Mouse (Mus musculus): ENCODE results near the gene Gm340. TPM values are rescaled to one million over a fixed set of nuclear protein-coding genes. Genes with fewer than 3 reads are reported as not detected.
A peak's percentile ranks its signal among the peaks of the same experiment; 100 is the strongest.

Gene Gm340
- polyA plus RNA-seq, 1 experiment, result 1.4 TPM

GRCm38 (mm10) chr19:41615606-41616224 is 33.5 kb downstream of the Gm340 start:
- Histone ChIP-seq H3K4me3 (no peak overlapping the region), H3ac (ENCODE audit: control insufficient read depth, insufficient read length) (no peak overlapping the region), H3K4me2 (ENCODE audit: low read depth) (no peak overlapping the region), H3K36me3 (ENCODE audit: control insufficient read depth, insufficient read depth) (no peaks in the 10 kb centered on the region), H3K79me2 (ENCODE audit: control insufficient read depth, insufficient read depth) (no peaks in the 10 kb centered on the region), H3K27me3 (ENCODE audit: control insufficient read depth, insufficient read depth, insufficient read length) (peaks cover 7% of the 10 kb centered on the region)
- TF ChIP-seq CEBPB (IDR thresholded peaks at IDR 0.05; ENCODE audit: insufficient read depth, poor library complexity, severe bottlenecking), result no peak
- TF ChIP-seq MAX (IDR thresholded peaks at IDR 0.05; ENCODE audit: low read depth), result no peak

DNA sequence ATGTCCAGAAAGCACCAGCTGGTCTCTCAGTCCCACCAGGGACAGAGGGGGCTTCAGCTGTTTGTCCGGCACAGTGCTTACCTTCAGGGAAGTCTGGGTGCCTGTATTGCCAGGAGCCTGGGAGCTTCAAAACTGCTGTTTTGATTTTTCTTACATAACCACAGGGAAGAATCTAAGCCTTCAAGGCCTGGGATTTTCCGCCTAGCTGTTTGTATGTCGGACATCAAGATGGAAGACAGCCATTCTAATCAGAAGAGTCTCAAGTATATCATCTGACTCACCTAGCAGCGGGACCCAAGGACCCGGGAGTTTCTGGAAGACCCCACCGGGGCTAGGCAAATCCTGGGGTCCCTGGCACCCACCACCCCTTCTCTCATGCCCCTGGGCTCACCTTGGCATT is 34.1 kb downstream of the Gm340 start:
- TF ChIP-seq E2F4 (IDR thresholded peaks at IDR 0.05; ENCODE audit: insufficient read depth) (no peak), MYOG (IDR thresholded peaks at IDR 0.05; ENCODE audit: control insufficient read depth in 1 of 3, insufficient read depth in 1 of 3, insufficient read length in 2 of 3, low read depth in 2 of 3) (no peak), CEBPB (IDR thresholded peaks at IDR 0.05; ENCODE audit: insufficient read depth, poor library complexity, severe bottlenecking) (no peak), REST (IDR thresholded peaks at IDR 0.05; ENCODE audit: insufficient read depth, insufficient read length) (no peak), POLR2A (IDR thresholded peaks at IDR 0.05; ENCODE audit: insufficient read length, low read depth) (no peak), SRF (IDR thresholded peaks at IDR 0.05; ENCODE audit: control insufficient read depth, insufficient read length, low read depth) (no peak), MAX (IDR thresholded peaks at IDR 0.05; ENCODE audit: low read depth) (no peak), TCF12 (IDR thresholded peaks at IDR 0.05; ENCODE audit: insufficient read depth, poor library complexity, severe bottlenecking) (no peak), POLR2AphosphoS2 (IDR thresholded peaks at IDR 0.05; ENCODE audit: insufficient read length, low read depth) (no peak), TCF3 (IDR thresholded peaks at IDR 0.05; ENCODE audit: insufficient read length, low read depth) (no peak), MYOD1 (IDR thresholded peaks at IDR 0.05; ENCODE audit: control insufficient read depth in 1 of 3, insufficient read length in 2 of 3, low read depth in 2 of 3) (no peak), USF1 (IDR thresholded peaks at IDR 0.05; ENCODE audit: low read depth) (no peak)
- H3K79me2 ChIP-seq (ENCODE audit: control insufficient read depth, insufficient read depth), result no peaks in the 10 kb centered on the region
- H3K4me2 ChIP-seq (ENCODE audit: low read depth), result no peak overlapping the region
- no peaks in the 10 kb centered on the region for H3K36me3 ChIP-seq (ENCODE audit: control insufficient read depth, insufficient read depth)
- peaks cover 7% of the 10 kb centered on the region for H3K27me3 ChIP-seq (ENCODE audit: control insufficient read depth, insufficient read depth, insufficient read length)
- H3K4me3 ChIP-seq, result no peak overlapping the region
- no peak overlapping the region for H3ac ChIP-seq (ENCODE audit: control insufficient read depth, insufficient read length)

- Histone ChIP-seq H3K36me3 (ENCODE audit: control insufficient read depth, insufficient read depth) (no peaks in the 10 kb centered on the region), H3ac (ENCODE audit: control insufficient read depth, insufficient read length) (no peak overlapping the region), H3K4me3 (no peak overlapping the region), H3K79me2 (ENCODE audit: control insufficient read depth, insufficient read depth) (no peaks in the 10 kb centered on the region), H3K27me3 (ENCODE audit: control insufficient read depth, insufficient read depth, insufficient read length) (peaks cover 7% of the 10 kb centered on the region), H3K4me2 (ENCODE audit: low read depth) (no peak overlapping the region)
- TF ChIP-seq POLR2A (IDR thresholded peaks at IDR 0.05; ENCODE audit: insufficient read length, low read depth), result no peak
- TF ChIP-seq E2F4 (IDR thresholded peaks at IDR 0.05; ENCODE audit: insufficient read depth), result no peak
- TF ChIP-seq TCF12 (IDR thresholded peaks at IDR 0.05; ENCODE audit: insufficient read depth, poor library complexity, severe bottlenecking), result no peak
- TF ChIP-seq REST (IDR thresholded peaks at IDR 0.05; ENCODE audit: insufficient read depth, insufficient read length), result no peak
- no peak for TF ChIP-seq USF1 (IDR thresholded peaks at IDR 0.05; ENCODE audit: low read depth)
- no peak for TF ChIP-seq CEBPB (IDR thresholded peaks at IDR 0.05; ENCODE audit: insufficient read depth, poor library complexity, severe bottlenecking)
- no peak for TF ChIP-seq SRF (IDR thresholded peaks at IDR 0.05; ENCODE audit: control insufficient read depth, insufficient read length, low read depth)
- TF ChIP-seq POLR2AphosphoS2 (IDR thresholded peaks at IDR 0.05; ENCODE audit: insufficient read length, low read depth), result no peak
- TF ChIP-seq MYOD1 (IDR thresholded peaks at IDR 0.05; ENCODE audit: control insufficient read depth in 1 of 3, insufficient read length in 2 of 3, low read depth in 2 of 3), result no peak
- TF ChIP-seq MAX (IDR thresholded peaks at IDR 0.05; ENCODE audit: low read depth), result no peak
- no peak for TF ChIP-seq TCF3 (IDR thresholded peaks at IDR 0.05; ENCODE audit: insufficient read length, low read depth)
- TF ChIP-seq MYOG (IDR thresholded peaks at IDR 0.05; ENCODE audit: control insufficient read depth in 1 of 3, insufficient read depth in 1 of 3, insufficient read length in 2 of 3, low read depth in 2 of 3), result no peak
These were observed 34.9 kb downstream of the Gm340 start for GRCm38 (mm10) chr19:41617102-41617501.

DNA sequence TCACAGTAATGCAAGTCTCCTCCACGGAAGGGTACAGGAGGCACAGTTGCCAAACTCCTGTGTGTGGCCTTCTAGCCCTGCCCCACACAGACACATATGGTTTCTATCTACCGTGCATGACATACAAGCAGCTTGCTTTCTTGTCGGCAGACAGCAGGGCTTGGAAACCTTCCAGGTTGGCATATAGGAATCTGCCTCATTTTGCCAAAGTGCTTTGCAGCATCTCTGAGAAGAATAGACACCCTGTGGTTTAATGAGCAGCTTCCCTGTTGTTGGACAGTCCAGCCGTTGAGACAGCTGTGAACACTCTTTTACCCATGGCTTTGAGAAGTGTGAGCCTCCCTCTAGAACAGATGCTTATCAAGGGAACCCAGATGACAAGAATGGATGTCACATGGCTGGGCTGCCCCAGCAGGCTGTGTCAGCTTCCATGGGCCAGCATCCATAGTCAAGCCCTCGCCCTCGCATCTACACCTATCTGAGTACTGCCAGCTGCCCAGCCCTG is 36.0 kb downstream of the Gm340 start:
- no peak overlapping the region for H3K4me2 ChIP-seq (ENCODE audit: low read depth)
- H3ac ChIP-seq (ENCODE audit: control insufficient read depth, insufficient read length), result no peak overlapping the region
- no peaks in the 10 kb centered on the region for H3K36me3 ChIP-seq (ENCODE audit: control insufficient read depth, insufficient read depth)
- H3K79me2 ChIP-seq (ENCODE audit: control insufficient read depth, insufficient read depth), result no peaks in the 10 kb centered on the region
- no peak overlapping the region for H3K4me3 ChIP-seq
- no peak for TF ChIP-seq POLR2A (IDR thresholded peaks at IDR 0.05; ENCODE audit: insufficient read length, low read depth)
- no peak for TF ChIP-seq MAX (IDR thresholded peaks at IDR 0.05; ENCODE audit: low read depth)
- TF ChIP-seq TCF12 (IDR thresholded peaks at IDR 0.05; ENCODE audit: insufficient read depth, poor library complexity, severe bottlenecking), result no peak
- peaks cover 7% of the 10 kb centered on the region for H3K27me3 ChIP-seq (ENCODE audit: control insufficient read depth, insufficient read depth, insufficient read length)

DNA sequence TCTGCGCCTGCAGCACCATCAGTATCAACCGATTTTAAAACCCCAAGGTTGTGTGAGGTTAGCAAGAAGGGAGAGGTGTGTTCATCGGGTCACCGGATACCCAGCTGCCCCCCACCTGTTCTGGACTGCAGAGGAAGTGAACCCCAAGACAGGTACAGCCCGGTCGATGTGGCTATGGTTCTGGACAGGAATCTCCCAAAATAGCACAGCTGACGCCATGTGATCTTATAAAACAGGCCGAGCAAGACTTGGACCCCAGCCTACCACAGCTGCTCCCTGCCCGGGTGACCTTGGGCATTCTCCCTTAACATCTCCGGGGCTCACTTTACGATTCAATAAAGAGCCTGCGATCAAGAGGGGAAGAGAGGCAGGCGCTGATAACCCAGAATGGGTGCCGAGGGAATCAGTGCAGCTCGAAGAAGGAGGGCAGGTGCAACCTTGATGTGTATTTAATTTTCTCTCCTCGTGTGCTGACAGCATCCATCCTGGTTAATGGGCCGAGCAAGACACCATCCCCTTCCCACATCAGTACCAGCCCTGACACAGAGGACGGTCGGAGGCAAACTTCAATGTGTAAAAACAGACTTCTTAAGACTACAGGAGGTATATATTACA is 36.7 kb downstream of the Gm340 start:
- H3K4me2 ChIP-seq (ENCODE audit: low read depth), result peak overlapping the region; percentile 24
- H3K4me3 ChIP-seq, result no peak overlapping the region
- no peaks in the 10 kb centered on the region for H3K79me2 ChIP-seq (ENCODE audit: control insufficient read depth, insufficient read depth)
- H3K27me3 ChIP-seq (ENCODE audit: control insufficient read depth, insufficient read depth, insufficient read length), result peaks cover 7% of the 10 kb centered on the region
- no peaks in the 10 kb centered on the region for H3K36me3 ChIP-seq (ENCODE audit: control insufficient read depth, insufficient read depth)
- H3ac ChIP-seq (ENCODE audit: control insufficient read depth, insufficient read length), result no peak overlapping the region
- TF ChIP-seq MYOD1 (IDR thresholded peaks at IDR 0.05; ENCODE audit: control insufficient read depth in 1 of 3, insufficient read length in 2 of 3, low read depth in 2 of 3) (peak in 2 of 3 experiments; percentile 33 to 68), SRF (IDR thresholded peaks at IDR 0.05; ENCODE audit: control insufficient read depth, insufficient read length, low read depth) (no peak), CEBPB (IDR thresholded peaks at IDR 0.05; ENCODE audit: insufficient read depth, poor library complexity, severe bottlenecking) (no peak), TCF3 (IDR thresholded peaks at IDR 0.05; ENCODE audit: insufficient read length, low read depth) (no peak), POLR2AphosphoS2 (IDR thresholded peaks at IDR 0.05; ENCODE audit: insufficient read length, low read depth) (no peak), POLR2A (IDR thresholded peaks at IDR 0.05; ENCODE audit: insufficient read length, low read depth) (no peak), TCF12 (IDR thresholded peaks at IDR 0.05; ENCODE audit: insufficient read depth, poor library complexity, severe bottlenecking) (no peak), MYOG (IDR thresholded peaks at IDR 0.05; ENCODE audit: control insufficient read depth in 1 of 3, insufficient read depth in 1 of 3, insufficient read length in 2 of 3, low read depth in 2 of 3) (peak; percentile 33 to 76 (median 71)), USF1 (IDR thresholded peaks at IDR 0.05; ENCODE audit: low read depth) (peak; percentile 38), E2F4 (IDR thresholded peaks at IDR 0.05; ENCODE audit: insufficient read depth) (no peak), REST (IDR thresholded peaks at IDR 0.05; ENCODE audit: insufficient read depth, insufficient read length) (no peak), MAX (IDR thresholded peaks at IDR 0.05; ENCODE audit: low read depth) (no peak)

All from myocyte (in vitro differentiated cells).